Mouse (Mus musculus) lung, adult 2 months (tissue): ENCODE measurements around the gene Neu3.

Experiments
- CTCF ChIP-seq: fragments of 200-500 bp; IDR thresholded peaks from 2 replicates; pipeline ENCODE4 v1.5.1; 2011; ENCODE audit warnings: mild to moderate bottlenecking, low read length, control low read depth; ENCODE audit not compliant: insufficient read depth
- POLR2A ChIP-seq: fragments of 200-500 bp; IDR thresholded peaks from 2 replicates; pipeline ENCODE4 v1.6.1; 2011; ENCODE audit warnings: low read depth, mild to moderate bottlenecking, control low read depth, low read length, borderline replicate concordance; ENCODE audit errors: extremely low read depth

DNA sequence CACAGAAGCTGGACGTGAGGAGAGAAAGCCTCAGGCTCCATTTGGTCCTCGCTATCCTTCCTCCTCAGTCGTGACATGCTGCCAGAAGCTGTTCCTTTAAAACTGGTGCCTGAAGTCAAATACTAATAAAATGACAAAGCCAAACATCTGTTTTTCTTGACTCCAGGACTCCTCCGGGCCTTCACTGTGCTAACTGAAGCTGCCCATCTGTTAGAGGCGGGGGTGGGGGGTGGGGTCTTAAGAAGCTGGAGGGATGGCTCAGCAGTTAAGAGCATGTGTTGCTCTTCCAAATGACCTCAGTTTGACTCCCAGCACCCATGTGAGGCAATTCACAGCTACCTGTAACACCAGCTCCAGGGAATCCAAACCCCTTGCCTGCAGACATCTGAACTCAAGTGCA, 39.7 kb downstream of the Neu3 start:
- TF ChIP-seq POLR2A (no peak), CTCF (no peak)
